Mouse (Mus musculus) midbrain, embryonic 14.5 days (tissue): ENCODE measurements around the gene Snai1. TPM values are rescaled to one million over a fixed set of nuclear protein-coding genes. Genes with fewer than 3 reads are reported as not detected.

Experiments used
- ATAC-seq: fragments of 200-750 bp; cut with Nextera tagmentation; 2 replicates; pipeline ENCODE4 v1.8.0; 2017; ENCODE audit warnings: moderate number of reproducible peaks, moderate library complexity; ENCODE audit not compliant: low FRiP score, low TSS enrichment
- DNase-seq: peaks from one replicate; pipeline ENCODE4 v3.0.0-alpha.2; 2015
- H3K27ac ChIP-seq: fragments of 300-500 bp; sonication (generic); replicated peaks from 2 replicates; pipeline ENCODE4 v1.5.1; 2014; ENCODE audit warnings: mild to moderate bottlenecking, low read depth, low read length, moderate library complexity
- H3K27me3 ChIP-seq: fragments of 300-500 bp; sonication (generic); 2 replicates; pipeline ENCODE4 v1.6.1; 2014; ENCODE audit warnings: low read length, control low read depth, mixed read lengths; ENCODE audit not compliant: control insufficient read depth, insufficient read depth
- H3K36me3 ChIP-seq: fragments of 300-500 bp; sonication (generic); 2 replicates; pipeline ENCODE4 v1.6.1; 2014; ENCODE audit warnings: low read length, control low read depth; ENCODE audit not compliant: control insufficient read depth, insufficient read depth
- H3K4me1 ChIP-seq: fragments of 300-500 bp; sonication (generic); 2 replicates; pipeline ENCODE4 v1.6.1; 2014; ENCODE audit warnings: mild to moderate bottlenecking, antibody characterized with exemption, low read length, control low read depth; ENCODE audit not compliant: control insufficient read depth, insufficient read depth
- H3K4me2 ChIP-seq: fragments of 300-500 bp; sonication (generic); 2 replicates; pipeline ENCODE4 v1.6.1; 2014; ENCODE audit warnings: mild to moderate bottlenecking, low read length, moderate library complexity
- H3K4me3 ChIP-seq: fragments of 300-500 bp; sonication (generic); replicated peaks from 2 replicates; pipeline ENCODE4 v1.5.1; 2014; ENCODE audit warnings: low read depth, low read length
- H3K9ac ChIP-seq: fragments of 300-500 bp; sonication (generic); replicated peaks from 2 replicates; pipeline ENCODE4 v1.6.1; 2014; ENCODE audit warnings: mild to moderate bottlenecking, low read length, moderate library complexity
- H3K9me3 ChIP-seq: fragments of 300-500 bp; sonication (generic); 2 replicates; pipeline ENCODE4 v1.6.1; 2016; ENCODE audit warnings: low read length, control low read depth, mixed read lengths; ENCODE audit not compliant: control insufficient read depth
- WGBS: fragments of 180-500 bp; shearing (Covaris S2); extraction: QIAGEN DNeasy Blood & Tissue Kit; methylation state at CpG from one replicate; pipeline ENCODE4 v1.1.7; 2014; 5-methylcytosine and 5-hydroxymethylcytosine counted together
- polyA plus RNA-seq: library from polyadenylated mRNA; unstranded; fragments of >200 nt; fragmentation: Nextera tagmentation; extraction: Ambion mirVana; gene quantifications from 2 replicates; pipeline ENCODE4 v1.2.1, GENCODE M21; 2014

The Snai1 gene
- 0.53 and 4.4 TPM in 2 replicates for polyA plus RNA-seq

DNA sequence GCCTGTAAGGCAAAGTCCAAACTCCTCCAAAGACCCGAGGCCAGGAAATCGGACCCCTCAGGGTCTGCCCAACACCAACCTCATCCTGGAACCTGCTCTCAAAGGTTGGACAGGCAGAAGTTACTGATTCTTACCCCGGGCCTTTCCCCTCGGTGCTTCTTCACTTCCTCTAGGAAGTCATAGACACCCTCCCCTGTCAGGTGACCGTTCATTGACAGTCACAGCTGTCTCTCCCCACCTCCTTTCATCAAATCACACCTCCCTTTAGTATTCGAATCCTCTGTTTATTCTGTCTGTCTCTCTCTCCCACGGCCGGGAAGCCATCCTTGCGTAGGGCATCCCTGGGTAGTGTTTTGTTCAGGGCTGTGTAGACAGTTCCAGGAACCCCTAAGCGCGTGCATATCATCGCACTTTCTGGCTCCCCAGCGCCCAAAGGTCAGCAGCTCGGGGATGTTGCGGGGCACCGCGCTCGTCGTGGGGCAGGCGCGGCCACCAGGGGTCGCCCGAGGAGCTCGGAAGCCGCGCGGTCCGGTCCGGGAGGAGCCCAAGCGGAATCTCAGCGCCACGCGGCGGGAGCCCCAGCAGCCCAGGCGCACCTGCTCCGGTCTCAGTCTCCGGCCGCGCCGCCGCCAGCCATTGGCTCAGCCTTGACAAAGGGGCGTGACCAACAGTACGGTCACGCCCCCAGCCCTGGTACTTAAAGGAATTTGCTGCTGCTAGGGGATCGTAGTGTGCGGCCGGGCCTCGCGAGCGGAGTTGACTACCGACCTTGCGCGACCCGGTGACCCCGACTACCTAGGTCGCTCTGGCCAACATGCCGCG, at the start of gene Snai1:
Gene Snai1 (plus strand): TSS at position 720 of the 822 bp plus-strand sequence.
- peak within 1 kb of the TSS; percentile 20; the same call in 1 of the 2 replicates for H3K9ac ChIP-seq
- H3K4me2 ChIP-seq: peak within 1 kb of the TSS; percentile 89
- peak within 1 kb of the TSS; percentile 44 for H3K4me3 ChIP-seq
- ATAC-seq: peak; percentile 93
- peaks cover 34% of the 10 kb centered on the region for H3K27me3 ChIP-seq
- no peak within 1 kb of the TSS for H3K27ac ChIP-seq
- WGBS: 2% methylated on average over 58 of the region's 58 CpGs
- DNase-seq: peak; percentile 95
- peaks cover 19% of the 10 kb centered on the region for H3K4me1 ChIP-seq
- no peaks in the 10 kb centered on the region for H3K9me3 ChIP-seq
- no peaks in the 10 kb centered on the region for H3K36me3 ChIP-seq

DNA sequence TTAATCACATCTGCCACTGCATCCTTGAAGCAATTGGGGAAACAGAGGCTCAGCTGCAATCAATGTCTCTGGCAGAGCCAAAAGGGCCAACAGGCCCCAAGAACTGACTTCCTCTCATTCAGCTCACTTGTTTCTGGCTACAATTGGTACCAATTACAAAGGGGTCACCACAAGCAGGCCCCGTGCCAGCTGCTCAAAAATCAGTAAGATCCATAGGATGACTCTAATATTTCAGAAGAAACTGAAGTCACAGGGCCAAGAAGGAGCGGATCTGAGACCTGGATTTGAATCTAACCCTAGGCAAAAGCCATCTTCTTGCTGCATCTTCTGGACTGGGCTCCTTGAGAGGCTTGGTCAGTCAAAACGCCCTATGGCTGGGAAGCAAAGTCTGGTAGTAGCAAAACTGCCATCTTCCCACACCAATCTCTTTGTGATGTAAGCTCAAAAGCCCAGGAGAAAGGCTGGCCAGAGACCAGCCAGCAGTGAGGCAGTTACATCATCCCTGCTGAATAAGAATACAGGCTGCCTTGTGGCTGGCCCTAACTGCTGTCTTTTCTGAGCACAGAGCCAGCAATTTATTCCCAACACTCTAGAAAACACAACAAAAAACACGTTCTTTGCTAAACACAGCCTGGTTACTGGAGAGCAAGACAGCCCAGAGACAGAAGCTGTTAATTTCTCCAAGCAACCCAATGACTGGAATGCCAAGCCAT, 47.0 kb upstream of the Snai1 start:
- Histone ChIP-seq H3K4me3 (peak overlapping the region; percentile 100; the same call in 1 of the 2 replicates), H3K4me1 (peaks cover 16% of the 10 kb centered on the region), H3K9ac (peak overlapping the region; percentile 92; the same call in 1 of the 2 replicates), H3K27ac (0 out of 2 replicates have a peak overlapping the region, but pooled peaks have one; percentile 13), H3K9me3 (no peaks in the 10 kb centered on the region), H3K4me2 (peak overlapping the region; percentile 95), H3K36me3 (peaks cover 8% of the 10 kb centered on the region; the same call in 1 of the 2 replicates), H3K27me3 (no peaks in the 10 kb centered on the region)
- no peak for ATAC-seq
- peak; percentile 15 for DNase-seq
- 85% methylated on average over 4 of the region's 4 CpGs for WGBS

DNA sequence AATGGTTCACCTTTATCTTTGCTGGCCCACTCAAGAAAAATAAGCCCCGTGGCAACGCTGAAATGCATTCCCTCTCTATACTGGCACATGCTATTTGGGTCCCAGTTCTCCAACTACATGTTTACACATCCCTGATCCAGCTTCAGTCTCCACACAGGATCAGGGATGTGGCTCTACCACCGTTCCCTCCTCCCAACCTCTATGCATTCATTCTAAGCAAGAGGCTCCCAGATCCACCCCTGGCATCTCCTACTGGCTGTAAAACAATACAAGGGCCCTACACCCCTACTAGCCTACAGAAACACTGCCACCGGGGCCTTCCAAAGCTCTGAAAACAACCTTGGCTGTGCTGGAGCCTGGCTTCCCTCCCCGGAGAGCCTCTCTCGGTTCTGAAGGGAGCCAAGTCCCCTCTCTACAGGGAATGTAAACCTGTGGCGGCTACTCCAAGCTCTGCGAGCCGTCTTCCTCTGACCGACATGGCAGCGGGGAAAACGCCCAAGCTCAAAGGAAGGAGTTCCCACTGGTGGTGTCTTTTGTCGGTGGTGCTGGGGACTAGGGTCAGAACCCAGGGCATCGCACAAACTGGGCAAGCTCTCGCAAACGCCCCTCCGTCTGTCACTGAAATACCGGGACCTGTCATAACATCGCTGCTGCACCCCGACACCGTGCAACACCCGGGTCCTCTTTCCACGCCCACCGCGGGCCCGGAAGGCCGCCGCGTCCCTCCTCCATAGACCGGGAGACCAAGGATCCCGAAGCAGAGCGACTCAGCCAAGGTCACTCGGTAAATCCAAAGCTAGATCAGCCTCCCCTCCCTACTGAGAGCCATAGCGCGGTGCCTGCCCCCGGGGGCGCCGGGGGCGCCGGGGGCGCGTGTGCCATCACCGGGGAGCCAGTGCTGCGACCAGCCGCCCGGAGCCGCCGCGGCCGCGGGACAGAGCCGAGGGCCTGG, 46.0 kb upstream of the Snai1 start, which contains the start of gene Rnf114:
Gene Rnf114 (plus strand): TSS at position 889 of the 952 bp plus-strand sequence.
- H3K4me1 ChIP-seq: peaks cover 16% of the 10 kb centered on the region
- DNase-seq (peak; percentile 26), ATAC-seq (peak; percentile 46)
- H3K9me3 ChIP-seq: no peaks in the 10 kb centered on the region
- WGBS: 4% methylated on average over 52 of the region's 52 CpGs
- peak within 1 kb of the TSS; percentile 92 for H3K9ac ChIP-seq
- H3K36me3 ChIP-seq: peaks cover 4% of the 10 kb centered on the region; the same call in 1 of the 2 replicates
- peak within 1 kb of the TSS; percentile 97 for H3K27ac ChIP-seq
- peak within 1 kb of the TSS; percentile 95 for H3K4me2 ChIP-seq
- no peaks in the 10 kb centered on the region for H3K27me3 ChIP-seq
- peak within 1 kb of the TSS; percentile 100 for H3K4me3 ChIP-seq

DNA sequence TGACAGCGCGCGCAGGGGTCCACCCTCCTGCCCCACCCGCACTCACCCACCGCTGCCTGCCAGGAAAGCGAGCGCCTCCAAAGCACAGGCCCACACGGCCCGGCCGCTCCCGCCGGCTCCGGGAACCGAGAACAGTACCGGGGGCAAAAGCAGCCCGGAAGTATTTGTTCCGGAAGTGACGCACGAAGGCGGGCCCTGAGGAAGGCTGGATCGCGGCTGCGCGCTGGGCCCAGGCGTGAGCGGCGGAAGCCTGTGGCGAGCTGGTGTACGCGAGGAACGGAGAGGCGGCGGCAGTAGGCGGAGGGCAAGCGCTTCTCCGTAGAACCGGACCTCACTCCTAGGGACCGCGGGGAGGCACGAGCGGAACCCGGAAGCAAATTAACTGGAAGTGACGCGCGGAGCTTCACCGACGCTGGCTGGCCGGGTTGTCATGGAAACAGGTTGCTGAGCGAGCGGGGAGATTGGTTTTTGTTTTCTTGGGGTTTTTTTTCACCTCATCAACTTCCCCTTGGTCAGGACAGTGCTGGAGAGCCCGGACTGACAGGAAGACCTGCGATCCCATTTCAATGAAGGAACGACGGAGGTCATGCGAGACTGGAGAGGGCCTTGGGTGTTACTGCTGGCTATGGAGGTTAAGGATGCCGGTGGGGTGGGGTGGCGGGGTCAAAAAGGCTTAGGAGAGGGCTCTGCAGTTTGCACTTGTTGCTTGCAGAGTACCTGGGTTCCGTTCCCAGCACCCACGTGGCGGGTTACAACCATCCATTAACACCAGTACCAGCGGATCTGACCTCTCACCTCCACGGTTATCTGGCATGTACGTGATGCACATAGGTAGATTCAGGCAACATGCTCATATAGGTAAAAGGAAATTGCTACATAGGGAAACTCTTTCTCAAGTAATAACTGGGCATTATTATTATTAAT, 45.0 kb upstream of the Snai1 start, which contains the start of gene Spata2:
Gene Spata2 (minus strand): TSS at position 175 of the 924 bp plus-strand sequence.
- peak within 1 kb of the TSS; percentile 97 for H3K27ac ChIP-seq
- peak within 1 kb of the TSS; percentile 100 for H3K4me3 ChIP-seq
- H3K27me3 ChIP-seq: no peaks in the 10 kb centered on the region
- peak within 1 kb of the TSS; percentile 92 for H3K9ac ChIP-seq
- peak; percentile 95 for DNase-seq
- peak within 1 kb of the TSS; percentile 95 for H3K4me2 ChIP-seq
- H3K36me3 ChIP-seq: peaks cover 4% of the 10 kb centered on the region; the same call in 1 of the 2 replicates
- 2% methylated on average over 63 of the region's 63 CpGs for WGBS
- peaks cover 16% of the 10 kb centered on the region for H3K4me1 ChIP-seq
- H3K9me3 ChIP-seq: no peaks in the 10 kb centered on the region
- peak; percentile 88 for ATAC-seq

DNA sequence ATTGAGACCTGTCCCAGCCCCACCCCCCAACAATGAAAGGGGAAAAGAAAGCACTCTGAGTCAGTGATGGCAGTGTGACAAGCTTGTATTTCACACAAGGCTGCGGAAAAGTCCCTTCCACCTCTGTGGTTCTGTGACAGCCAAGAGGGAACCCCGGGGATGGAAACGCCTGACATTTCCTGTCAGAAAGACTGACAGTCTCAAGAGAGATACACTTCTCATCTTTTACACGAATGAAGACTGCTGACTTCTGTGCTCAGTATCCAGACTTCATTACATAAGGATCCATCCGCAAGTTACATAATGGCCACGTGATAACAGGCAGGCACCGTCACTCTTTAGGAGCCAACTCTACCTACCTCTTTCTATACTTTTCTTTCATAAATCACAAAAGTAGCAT, 41.6 kb upstream of the Snai1 start:
- no peak overlapping the region for H3K4me2 ChIP-seq
- no peaks in the 10 kb centered on the region for H3K9me3 ChIP-seq
- H3K9ac ChIP-seq: no peak overlapping the region
- no peak overlapping the region for H3K4me3 ChIP-seq
- ATAC-seq: no peak
- DNase-seq: no peak
- 88% methylated on average over 7 of the region's 7 CpGs for WGBS
- H3K36me3 ChIP-seq: no peaks in the 10 kb centered on the region
- H3K27me3 ChIP-seq: no peaks in the 10 kb centered on the region
- no peak overlapping the region for H3K27ac ChIP-seq
- H3K4me1 ChIP-seq: peaks cover 11% of the 10 kb centered on the region

DNA sequence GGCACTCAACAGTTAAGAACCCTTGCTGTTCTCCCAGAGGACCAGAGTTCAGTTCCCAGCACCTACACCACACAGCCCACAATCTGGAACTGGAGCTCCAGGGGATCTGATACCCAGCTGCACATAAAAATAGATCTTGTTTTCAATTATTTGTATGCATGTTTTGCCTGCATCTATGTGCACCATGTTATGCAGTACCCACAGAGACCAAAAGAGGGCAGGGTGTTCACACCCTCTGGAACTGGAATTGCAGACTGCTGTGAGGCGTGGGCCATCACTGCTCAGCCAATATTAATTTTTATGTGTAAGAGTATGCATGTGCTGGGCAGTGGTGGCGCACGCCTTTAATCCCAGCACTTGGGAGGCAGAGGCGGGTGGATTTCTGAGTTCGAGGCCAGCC, 40.7 kb upstream of the Snai1 start:
- H3K4me1 ChIP-seq: peaks cover 5% of the 10 kb centered on the region; the same call in 1 of the 2 replicates
- H3K4me2 ChIP-seq: no peak overlapping the region
- H3K27me3 ChIP-seq: no peaks in the 10 kb centered on the region
- H3K9ac ChIP-seq: no peak overlapping the region
- no peaks in the 10 kb centered on the region for H3K36me3 ChIP-seq
- H3K4me3 ChIP-seq: no peak overlapping the region
- WGBS: 76% methylated on average over 5 of the region's 5 CpGs
- no peak for ATAC-seq
- no peaks in the 10 kb centered on the region for H3K9me3 ChIP-seq
- peak; percentile 47 for DNase-seq
- no peak overlapping the region for H3K27ac ChIP-seq

DNA sequence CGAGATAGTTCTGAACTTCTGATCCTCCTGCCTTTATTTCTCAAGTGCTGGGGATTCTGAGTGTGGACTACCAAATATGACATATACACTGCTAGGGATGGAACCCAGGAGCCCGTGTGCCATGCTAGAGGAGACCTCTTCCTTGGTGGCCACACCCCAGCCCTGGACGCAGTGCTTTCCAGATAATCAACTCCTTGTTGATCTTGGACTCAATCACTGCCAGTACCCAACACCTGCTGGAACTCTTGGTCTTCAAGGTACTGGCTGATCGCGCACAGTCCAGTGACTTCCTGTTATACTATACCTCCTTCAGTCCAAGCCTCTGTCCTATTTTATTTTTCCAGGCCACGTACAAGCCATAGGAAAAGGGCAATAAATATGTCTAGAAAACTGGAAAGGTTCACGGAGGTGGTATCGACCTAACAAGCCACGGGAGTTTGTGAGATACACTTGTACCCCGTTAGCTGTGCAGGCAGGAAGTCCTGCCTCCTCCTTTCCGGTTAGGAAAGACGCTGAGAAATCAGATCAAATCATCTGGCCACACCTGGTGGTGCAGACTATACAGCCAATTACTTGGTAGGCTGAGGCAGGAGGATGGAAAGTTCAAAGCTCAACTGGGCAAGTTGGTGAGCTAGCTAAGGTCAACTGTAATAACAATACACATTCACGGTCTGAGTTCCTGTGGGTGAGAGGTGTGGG, 35.3 kb upstream of the Snai1 start:
- Histone ChIP-seq H3K9me3 (no peaks in the 10 kb centered on the region), H3K9ac (peak overlapping the region; percentile 93; the same call in 1 of the 2 replicates), H3K27ac (peak overlapping the region; percentile 90; the same call in 1 of the 2 replicates), H3K4me3 (peak overlapping the region; percentile 98), H3K27me3 (no peaks in the 10 kb centered on the region), H3K36me3 (peaks cover 13% of the 10 kb centered on the region), H3K4me2 (peak overlapping the region; percentile 91), H3K4me1 (peaks cover 29% of the 10 kb centered on the region)
- no peak for DNase-seq
- 53% methylated on average over 13 of the region's 13 CpGs for WGBS
- peak; percentile 28; the same call in 1 of the 2 replicates for ATAC-seq
